Mouse (Mus musculus): Measurements from ENCODE around the gene Fam240a.

DNA sequence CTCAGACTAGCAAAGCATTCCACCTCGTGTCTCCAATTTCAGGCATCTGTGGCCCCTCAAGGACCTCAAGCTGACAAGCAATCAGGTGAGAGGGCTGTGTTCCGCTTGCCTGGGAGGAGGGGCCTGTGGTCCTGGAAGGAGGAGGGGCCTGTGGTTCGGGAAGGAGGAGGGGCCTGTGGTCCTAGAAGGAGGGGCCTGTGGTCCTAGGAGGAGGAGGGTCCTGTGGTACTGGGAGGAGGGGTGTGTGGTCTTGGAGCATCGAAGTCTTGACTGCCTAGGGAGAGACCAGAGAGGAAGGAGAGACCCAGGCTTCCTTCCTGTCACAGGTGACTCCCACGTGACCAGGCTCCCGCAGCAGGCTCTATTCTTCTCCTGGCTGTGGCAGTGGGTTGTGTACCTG, 20.1 kb downstream of the Fam240a start:
- TF ChIP-seq CTCF (IDR thresholded peaks at IDR 0.05; ENCODE audit: low read depth, low read length) = no peak
- TF ChIP-seq POLR2A (IDR thresholded peaks at IDR 0.05; ENCODE audit: borderline replicate concordance, low read depth, low read length) = no peak
